Mouse (Mus musculus) layer of hippocampus, postnatal 25 days (tissue): ENCODE results near the gene Cirbp. TPM values are rescaled to one million over a fixed set of nuclear protein-coding genes. Genes with fewer than 3 reads are reported as not detected.

Experiments used
- DNase-seq, 2 experiments: peaks; one replicate each; pipeline ENCODE4 v3.0.0; 2022; ENCODE audit warnings: mixed read lengths in 2 of 2, low spot score in 1 of 2; ENCODE audit errors: extremely low spot score in 1 of 2
- total RNA-seq, 2 experiments: library from RNA; stranded (reverse); gene quantifications; 2 replicates each; pipeline ENCODE4 v1.2.3; 2021

The Cirbp gene
- total RNA-seq, 2 experiments from 2014 or later: 69.5 to 97.5 TPM

GRCm38 (mm10) chr10:80149291-80150225 is 16.2 kb upstream of the Cirbp start:
- peak; percentile 83 to 92 for DNase-seq

- no peak for DNase-seq
Observed at GRCm38 (mm10) chr10:80150226-80151210, 15.3 kb upstream of the Cirbp start.

DNA sequence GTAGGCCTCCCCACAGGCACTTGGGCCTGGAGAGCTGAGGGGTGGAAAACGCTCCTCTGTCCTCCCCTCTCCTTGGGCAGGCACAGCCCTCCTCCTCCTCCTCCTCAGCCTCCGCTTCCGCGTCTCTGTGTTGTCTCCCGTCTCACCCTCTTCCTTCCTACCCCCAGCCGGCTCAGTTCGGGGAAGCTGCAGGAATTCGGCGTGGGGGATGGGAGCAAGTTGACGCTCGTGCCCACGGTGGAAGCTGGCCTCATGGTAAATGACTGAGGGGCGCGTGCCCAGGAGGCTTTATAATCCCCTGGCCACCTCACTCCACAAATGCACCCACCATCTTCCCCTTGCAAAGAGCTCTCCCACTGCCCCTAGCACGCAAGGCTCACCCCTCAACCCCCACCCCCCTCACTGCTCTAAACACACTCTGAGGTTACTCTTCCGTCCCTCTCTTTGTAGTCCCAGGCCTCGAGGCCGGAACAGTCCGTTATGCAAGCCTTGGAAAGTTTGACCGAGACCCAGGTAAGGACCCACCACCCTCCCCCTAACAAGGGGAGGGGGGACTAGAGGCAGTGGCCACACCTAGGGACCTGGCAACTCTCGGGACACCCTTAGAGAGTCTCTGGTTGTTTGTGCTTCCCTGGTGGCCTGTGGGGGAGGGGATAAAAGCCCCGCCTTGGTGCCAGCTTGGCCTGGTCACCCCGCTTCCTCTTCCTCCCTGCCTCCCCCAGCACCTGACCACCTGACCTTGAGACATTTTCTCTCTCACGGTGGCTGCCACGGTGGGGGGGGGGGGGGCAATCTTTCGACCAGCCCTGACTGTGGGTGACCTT is 14.4 kb upstream of the Cirbp start:
- no peak for DNase-seq

- DNase-seq: no peak
Observed at GRCm38 (mm10) chr10:80152071-80152872, 13.5 kb upstream of the Cirbp start.

GRCm38 (mm10) chr10:80152873-80153260 is 12.9 kb upstream of the Cirbp start:
- DNase-seq: no peak

- DNase-seq: no peak
Observed at GRCm38 (mm10) chr10:80153713-80154112, 12.1 kb upstream of the Cirbp start.

- DNase-seq: no peak
Observed at GRCm38 (mm10) chr10:80154384-80154783, 11.4 kb upstream of the Cirbp start.

GRCm38 (mm10) chr10:80155277-80155676 is 10.5 kb upstream of the Cirbp start:
- no peak for DNase-seq

DNA sequence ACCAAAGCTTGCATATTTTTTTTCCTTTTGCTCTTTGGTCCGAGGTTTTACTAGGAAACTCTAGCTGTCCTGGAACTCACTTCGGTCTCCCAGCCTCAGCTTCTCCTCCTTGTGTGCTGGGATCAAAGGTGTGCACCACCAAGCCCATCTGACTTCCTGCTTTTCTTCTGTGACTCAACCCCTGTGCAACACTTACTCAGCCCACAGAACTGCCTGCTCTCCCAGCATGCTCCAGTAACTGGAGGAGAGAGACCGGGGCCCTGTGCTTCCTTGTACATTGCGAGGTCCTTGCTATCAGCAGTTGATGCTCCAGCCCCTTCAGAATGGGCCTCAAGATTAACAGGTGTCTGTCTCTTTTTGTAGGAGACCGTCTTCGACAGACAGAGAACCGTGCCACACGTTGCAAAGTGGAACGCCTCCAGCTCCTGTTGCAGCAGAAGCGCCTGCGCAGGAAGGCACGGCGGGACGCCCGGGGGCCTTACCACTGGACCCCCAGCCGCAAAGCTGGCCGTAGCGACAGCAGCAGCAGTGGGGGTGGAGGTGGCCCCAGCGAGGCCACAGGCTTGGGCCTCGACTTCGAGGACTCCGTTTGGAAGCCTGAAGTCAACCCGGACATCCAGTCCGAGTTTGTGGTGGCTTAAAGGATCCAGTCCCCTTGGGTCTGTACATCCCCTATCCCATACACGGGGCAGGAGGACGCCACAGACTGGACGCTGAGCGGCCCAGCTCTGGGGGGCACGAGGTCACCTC is 9.6 kb upstream of the Cirbp start:
- DNase-seq: no peak

DNA sequence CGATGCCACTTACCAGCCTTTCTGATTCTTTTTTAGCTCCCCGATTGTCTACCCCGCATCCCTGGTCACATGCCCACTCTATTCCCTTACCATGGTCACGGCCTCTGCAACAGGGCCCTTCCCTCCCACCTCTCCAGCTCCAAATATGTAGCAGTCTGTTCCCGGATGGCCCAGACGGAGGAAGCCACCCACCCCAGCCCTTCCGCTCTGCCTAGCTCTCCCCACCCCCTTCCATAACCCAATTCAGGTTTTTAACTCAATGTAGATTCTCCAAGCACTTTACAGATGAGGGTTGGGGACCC is 9.1 kb upstream of the Cirbp start:
- DNase-seq: no peak

GRCm38 (mm10) chr10:80157141-80157929 is 8.4 kb upstream of the Cirbp start:
- DNase-seq: no peak

- DNase-seq: no peak
Observed at GRCm38 (mm10) chr10:80158307-80158986, 7.3 kb upstream of the Cirbp start.

GRCm38 (mm10) chr10:80159021-80159560 is 6.7 kb upstream of the Cirbp start:
- DNase-seq: no peak

DNA sequence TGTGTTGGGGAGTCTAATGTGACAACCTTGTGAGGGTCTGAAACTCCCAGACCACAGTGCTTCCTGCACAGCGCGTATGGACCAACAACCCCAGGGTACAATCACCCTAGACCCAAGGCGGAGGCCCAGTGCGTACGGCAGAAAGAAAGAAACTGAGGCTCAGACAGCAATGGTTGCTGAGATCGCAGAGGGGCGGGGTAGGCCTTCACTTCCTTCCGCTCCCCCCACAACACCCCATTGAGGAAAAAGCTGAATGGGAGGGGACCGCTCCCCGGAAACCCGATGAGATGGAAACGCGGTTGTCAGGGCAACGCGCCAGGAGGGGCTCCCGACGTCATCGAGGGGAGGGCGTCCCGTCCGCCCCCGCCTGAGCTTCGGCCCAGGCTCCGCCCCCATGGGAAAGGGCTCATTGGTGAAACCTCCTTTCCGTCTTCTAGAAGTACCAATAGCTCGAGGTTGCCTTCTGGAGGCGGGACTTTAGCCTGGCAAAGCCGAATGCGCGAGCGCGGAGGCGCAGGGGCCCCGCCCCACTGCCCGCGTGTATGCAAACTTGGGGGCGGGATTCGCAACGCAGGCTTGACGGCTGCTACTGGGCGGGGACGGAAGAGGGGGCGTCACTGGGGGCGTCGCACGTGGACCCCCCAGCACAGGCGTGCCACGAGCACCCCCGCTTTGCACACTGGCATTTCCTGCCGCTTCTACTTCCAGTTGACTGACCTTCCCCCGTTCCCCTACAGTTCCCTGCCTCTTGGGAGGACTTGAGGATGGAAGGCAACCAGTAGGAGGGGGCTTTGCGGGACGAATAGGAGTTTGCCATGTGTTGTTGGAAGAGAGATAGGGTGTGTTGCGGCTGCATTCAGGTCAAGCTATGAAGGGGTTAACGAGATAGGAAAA is 6.0 kb upstream of the Cirbp start:
- DNase-seq: peak; percentile 95 to 98

GRCm38 (mm10) chr10:80160455-80161371 is 5.1 kb upstream of the Cirbp start:
- DNase-seq: no peak
